Mouse (Mus musculus) frontal cortex, postnatal 25 days (tissue): ENCODE results near the gene Glipr1l3.
"Not testable (repeated sequence)": the region's sequence is repeated elsewhere in the genome, so short reads cannot be mapped to it uniquely, and the experiment has no call there.

Experiments
- DNase-seq, 2 experiments: peaks; one replicate each; pipeline ENCODE4 v3.0.0; 2022; ENCODE audit warnings: low spot score in 2 of 2

Glipr1l3 gene

DNA sequence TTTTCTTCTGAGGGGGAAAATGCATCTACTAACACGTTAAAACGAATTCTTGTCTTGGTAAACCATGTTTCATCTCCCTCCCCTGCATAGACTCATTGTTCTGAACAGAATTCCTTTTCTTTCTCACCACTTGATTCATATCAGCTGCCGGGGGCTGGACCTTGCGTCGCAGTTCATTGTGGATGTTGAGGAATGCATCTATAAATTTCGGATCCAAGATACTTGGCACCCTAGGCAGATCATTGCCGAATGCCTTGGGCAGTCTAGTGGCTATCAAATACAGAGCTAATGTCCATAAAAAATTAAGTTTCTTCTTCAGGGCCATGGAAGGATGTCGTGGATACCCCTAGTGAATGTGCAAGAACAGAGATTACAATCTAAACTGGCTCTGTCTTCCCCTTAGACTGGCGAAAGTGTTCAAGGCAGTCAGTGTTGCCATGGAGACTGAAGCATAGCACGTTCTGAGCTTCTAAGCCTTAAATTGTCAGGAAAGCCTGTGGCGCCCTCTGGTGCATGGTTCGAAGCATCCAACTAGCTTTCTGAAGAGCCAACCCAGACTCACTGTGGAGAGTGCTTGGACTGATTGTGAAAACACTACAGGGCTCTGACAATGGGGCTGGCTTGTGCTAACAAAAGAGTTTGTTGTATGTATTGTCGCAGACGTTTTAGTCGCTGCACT is at the start of gene Glipr1l3:
TSS of gene Glipr1l3 (minus strand) at position 446 of the 679 bp plus-strand sequence.
- DNase-seq: peak; percentile 67 to 87

DNA sequence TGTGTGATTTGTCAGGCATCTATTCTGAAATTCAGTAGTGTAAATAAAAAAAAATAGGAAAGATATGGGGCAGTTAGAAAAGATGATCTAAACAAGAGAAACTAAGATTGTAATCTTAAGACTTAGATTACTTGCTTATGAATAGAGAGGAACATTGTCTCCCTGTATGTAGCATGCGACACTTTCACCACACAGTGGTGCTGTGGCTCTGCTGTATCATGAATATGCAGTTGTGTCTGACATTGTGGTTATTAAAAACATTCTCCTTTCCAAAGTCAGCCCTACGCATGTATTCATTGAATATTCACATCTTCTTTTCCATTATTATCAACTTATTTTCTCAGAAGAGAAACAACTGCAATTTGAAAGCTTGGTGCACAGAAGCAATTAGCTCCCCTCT is 43.3 kb upstream of the Glipr1l3 start:
- DNase-seq: peak; percentile 16 to 21

DNA sequence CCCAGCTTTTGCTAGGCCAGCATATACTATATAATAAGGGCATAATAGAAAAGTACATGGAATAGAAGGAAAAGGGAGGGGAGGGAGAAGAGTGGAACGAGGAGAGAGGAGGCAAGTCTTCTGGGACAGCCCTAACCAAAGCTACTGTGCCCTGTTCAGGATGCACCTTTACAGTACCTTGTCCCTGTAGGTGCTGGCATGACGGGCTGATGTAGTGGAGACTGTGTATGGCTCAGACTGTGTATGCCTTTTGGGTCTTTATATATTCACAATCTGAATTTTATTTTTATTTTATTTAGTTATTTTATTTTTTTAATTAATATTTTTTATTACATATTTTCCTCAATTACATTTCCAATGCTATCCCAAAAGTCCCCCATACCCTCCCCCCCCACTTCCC is 33.8 kb upstream of the Glipr1l3 start:
- DNase-seq: not testable (repeated sequence)

DNA sequence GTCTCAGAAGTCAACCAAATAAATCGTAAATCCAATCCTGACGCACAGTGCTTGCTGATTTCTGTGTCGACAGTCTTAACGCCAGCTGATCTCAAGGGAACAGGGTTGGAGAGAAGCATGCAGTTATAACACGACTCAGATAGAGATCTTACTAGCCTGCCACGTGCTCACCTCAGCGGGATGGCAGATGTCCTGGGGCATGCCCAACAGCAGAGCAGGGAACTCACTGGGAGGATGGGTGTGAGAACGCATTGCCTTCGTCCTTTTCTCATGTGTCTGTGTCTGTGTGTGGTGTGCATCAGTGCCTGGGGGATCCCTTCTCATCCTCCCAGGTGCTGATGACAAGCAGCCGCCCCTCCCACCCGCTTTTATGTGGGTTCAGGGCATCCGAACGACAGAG is 16.9 kb upstream of the Glipr1l3 start:
- DNase-seq: not testable (repeated sequence)

DNA sequence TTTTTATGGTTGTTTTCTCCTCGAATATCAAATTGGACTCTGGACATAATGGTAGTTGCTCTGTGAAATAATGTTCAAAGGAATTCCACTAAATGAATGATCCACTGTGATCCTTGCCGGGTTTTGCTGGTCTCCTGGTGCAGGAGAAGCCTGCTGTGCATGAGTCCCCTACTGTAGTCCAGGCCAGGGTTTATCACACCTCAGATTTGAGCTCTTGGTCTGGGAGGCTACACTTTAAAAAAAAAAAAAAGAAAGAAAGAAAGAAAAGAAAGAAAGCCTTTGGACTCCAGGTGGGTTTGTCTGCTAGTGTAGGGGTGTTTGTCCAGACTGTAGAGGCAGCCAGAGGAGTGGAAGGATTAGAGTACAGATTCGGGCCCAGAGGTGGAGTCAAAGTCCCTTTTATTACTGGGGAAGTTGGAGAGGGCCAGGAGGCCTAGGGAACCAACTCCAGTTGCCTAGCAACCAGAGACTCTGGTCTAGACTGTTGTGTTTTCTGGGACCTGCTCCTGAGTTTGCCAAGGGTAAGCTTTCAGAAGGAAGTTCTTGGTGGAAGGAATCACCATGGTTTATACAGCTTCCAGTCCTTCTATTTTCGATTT is 3.1 kb upstream of the Glipr1l3 start, which contains the start of gene Caps2:
TSS of gene Caps2 (plus strand) at position 454 of the 599 bp plus-strand sequence.
- no peak for DNase-seq

DNA sequence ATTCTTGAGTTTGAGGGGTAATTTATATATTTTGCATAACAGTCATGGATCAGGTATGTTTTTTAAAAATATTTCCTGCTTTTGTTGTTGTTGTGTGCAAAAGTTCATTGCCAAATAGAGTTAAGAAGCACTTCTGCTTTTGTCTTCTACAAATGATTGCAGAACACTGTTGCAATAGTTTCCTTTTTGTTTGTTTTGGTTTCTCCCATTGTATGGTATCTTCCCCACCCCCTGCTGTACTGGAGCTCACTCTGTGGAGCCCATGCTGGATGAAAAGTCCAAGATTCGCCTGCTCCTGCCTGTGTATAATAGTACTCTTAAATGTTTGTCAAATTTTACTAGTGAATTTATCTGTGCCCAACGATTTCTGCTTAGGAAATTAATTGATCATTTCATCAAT is 20.3 kb downstream of the Glipr1l3 start:
- no peak for DNase-seq

DNA sequence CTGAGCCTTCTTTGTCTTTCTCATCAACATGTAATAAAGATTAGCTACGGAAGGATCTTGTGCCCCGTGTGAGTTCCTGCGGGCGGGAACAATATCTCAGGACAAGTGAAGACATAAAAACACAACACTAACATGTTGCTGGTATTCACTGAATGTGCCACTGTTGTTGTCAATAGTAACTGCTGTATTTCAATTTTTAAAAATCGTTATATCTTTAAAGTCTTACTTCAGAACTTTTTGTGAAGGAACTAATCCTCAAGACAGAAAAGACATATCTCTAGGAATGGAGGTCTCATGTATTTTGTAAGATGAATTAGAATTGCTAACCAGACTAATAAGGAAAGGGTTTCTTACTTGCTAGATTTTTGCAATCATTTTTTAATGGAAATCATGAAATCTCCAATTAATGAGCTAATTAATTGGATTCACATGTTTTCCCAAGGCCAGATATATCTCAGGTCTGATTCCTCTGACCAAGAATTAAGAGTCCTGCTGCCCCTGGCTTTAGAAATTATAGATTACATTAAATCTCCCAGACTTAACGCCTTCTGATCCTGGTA is 21.2 kb downstream of the Glipr1l3 start:
- DNase-seq: no peak

DNA sequence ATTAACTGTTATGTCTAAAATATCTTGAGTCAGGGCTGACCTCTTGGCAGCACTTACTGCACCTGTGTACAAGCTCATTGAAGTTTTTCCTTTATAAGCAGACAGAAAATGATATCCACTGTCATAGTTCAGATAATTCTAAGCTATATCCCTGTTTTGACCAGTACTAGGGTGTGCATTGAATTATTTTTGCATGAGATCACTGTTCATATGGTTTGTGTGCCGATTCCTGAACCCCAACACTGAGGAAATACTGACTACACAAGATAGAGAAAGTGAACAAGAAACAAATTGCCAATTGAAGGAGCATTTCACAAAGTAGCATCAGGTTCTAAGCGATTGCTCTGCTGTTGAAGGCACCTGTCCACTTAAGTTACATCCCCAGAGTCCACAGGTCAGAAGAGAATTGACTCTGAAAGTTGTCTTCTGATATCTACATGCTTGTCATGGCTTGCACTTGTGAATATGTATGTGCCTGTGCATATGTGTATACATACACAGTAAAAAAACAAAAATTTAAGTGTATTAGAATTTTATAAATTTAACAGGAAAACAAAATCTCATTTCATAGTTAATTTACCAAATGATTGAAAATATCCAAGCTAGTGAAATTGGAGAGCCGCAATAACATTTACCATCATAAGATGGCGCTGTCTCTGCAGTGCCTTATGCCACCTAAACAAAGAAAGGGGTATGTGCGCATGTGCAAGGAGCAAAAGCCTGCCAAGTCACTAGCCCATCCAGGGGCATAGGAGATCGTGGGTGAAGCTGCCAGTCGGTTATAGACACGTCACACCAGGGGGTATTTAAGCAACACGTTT is 21.9 kb downstream of the Glipr1l3 start:
- peak in 1 of 2 experiments; percentile 15 for DNase-seq

DNA sequence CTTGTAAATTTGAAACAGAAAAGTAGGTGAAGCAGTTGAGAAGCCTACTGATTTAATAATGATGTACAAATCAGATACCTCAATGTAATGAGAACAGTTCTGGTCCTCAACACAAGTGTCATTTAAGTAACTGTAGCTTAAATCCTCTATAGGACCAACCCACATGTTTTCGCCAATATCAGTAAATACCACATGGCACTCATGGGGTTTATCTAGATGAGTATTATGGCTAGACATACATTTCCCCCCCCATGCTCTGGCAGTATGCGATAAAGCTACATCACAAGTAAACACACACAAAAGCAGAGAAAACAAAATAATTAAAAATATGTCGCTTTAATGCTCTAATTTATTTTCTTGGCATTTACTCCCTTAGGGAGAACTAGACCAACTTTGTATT is 27.9 kb downstream of the Glipr1l3 start:
- DNase-seq: no peak

GRCm38 (mm10) chr10:112127682-112128230 is 32.4 kb downstream of the Glipr1l3 start:
- DNase-seq: not testable (repeated sequence)

DNA sequence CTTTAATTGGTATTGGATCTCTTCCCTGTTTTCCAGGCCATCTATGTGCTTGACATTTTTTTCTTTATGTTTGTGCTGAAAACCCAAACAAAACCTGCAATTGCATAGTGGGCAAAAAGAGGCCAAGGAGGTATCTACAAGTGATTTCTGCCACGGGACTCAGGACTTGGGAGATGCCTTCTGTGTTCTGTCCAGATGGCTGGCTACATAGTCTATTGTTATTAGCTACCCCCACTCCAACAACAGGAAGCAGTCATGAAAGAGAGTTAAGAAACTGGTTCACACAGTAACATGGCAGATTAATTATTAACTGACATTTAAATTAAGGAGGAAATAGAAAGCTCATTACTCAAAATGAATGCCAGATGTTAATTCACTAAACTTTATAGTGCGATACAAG is 35.0 kb downstream of the Glipr1l3 start:
- not testable (repeated sequence) for DNase-seq

DNA sequence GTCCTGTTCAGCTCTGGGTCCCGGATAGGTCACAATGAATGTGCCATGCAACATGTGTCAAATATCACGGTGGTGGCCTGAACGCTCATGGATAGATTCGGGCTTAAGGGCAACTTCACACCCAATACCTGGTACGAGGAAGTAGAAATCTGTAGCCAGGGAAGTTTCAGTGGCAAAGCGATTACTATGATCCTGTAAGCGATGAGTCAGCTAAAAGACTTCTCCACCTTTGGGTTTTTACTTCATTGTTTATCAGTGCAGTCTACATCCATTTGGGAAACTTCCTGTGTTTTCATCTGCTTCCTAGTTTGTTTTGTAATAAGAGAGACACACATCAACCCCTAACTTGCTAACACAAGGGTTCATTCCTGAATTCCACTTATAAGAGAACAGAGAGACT is 49.7 kb downstream of the Glipr1l3 start:
- DNase-seq: no peak

DNA sequence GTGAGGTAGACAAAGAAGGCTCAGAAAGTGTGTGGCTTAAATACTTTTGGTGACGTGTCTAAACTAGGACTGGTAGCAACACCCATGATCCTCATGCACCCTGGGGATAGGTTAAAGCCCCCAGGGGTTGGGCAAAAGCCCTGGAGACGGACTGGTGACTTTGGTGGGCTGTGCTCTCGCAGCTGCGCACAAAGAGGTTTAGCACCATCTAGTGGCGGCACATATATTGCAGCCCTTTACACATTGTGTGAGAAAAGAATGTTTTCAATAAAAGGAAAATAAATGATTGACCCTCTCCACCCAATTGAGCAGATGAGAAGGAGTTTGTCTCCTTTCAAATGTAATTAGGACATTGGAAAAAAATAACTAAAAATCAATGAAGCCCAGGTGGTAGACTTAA is 54.3 kb downstream of the Glipr1l3 start:
- peak; percentile 41 to 46 for DNase-seq
